Mouse (Mus musculus) cerebellum, adult 2 months (tissue): ENCODE measurements around the gene Mtap.

ENCODE experiments used
- CTCF ChIP-seq: fragments of 200-500 bp; IDR thresholded peaks from 2 replicates; pipeline ENCODE4 v1.5.1; 2011; ENCODE audit warnings: low read depth, mild to moderate bottlenecking, control low read depth, low read length, moderate library complexity, borderline replicate concordance; ENCODE audit not compliant: insufficient read depth
- POLR2A ChIP-seq: fragments of 200-500 bp; IDR thresholded peaks from 2 replicates; pipeline ENCODE4 v1.6.1; 2011; ENCODE audit warnings: low read length, control low read depth, borderline replicate concordance; ENCODE audit not compliant: insufficient read depth

- TF ChIP-seq POLR2A (no peak), CTCF (no peak)
Measured at GRCm38 (mm10) chr4:89123446-89124243, 13.3 kb upstream of the Mtap start.
